Mouse (Mus musculus) heart, adult 8-10 months (tissue): ENCODE measurements around the gene Fsip1. TPM values are rescaled to one million over a fixed set of nuclear protein-coding genes. Genes with fewer than 3 reads are reported as not detected.

Experiments
- DNase-seq: peaks from one replicate; pipeline ENCODE4 v3.0.0; 2022; ENCODE audit warnings: low spot score
- microRNA-seq: library from miRNA; unstranded; fragments of <30 nt; microRNA quantifications from one replicate; pipeline ENCODE4 v1.2.0, GENCODE M21; 2022
- total RNA-seq, 4 experiments: library from RNA; stranded (reverse); gene quantifications; 2 replicates each; pipeline ENCODE4 v1.2.4; 2022

The Fsip1 gene
- total RNA-seq, 4 experiments from 2014 or later: not detected

DNA sequence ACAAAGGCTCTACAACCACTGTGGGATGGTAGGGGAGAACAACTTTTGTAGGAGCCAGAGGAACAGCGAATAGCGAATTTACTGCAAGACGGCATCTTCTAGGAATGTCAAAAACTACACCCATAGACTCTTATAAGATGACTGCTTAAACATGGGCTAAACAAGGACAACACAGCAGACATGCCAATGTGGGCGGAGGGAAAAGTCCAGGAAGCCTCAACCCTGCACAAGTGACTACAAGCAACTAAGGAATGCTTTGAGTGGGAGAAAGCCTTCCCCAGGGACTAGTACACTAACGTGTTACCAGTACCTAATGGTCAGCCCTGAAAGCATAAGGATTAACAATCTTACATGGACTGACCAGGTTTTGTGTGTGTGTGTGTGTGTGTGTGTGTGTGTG lies 165.5 kb downstream of the Fsip1 start:
- DNase-seq: no peak

DNA sequence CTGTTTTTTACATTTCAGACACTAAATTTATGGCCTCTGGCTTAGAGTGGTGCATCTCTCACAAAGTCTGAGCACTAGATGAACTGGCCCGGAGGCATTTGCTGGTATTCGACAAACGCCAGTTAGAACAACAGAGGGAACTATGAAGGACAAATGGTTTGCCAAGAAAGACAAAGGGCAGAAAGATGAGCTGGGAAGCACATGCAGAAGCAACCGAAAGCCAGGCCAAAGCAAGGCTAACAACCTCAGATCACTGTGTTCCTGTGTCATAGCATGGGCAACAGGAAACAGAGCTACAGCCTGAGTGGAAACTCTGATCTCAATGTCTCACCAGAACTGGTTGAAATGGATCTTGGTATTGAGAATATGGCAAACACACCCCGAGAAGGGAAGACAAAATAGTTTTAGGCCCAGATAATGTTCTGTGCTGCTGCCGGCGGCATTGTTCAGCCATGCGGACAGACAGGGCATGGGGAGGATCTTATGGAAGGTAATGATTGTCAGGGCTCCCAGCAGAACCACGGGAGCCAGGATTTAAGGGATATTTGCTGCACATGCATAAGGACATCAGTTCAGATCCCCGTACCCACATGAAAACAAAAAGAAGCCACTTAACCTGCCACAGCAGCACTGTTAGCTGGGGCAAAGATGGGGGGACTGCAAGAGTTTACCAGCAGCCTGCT lies 169.6 kb downstream of the Fsip1 start:
- DNase-seq: no peak

DNA sequence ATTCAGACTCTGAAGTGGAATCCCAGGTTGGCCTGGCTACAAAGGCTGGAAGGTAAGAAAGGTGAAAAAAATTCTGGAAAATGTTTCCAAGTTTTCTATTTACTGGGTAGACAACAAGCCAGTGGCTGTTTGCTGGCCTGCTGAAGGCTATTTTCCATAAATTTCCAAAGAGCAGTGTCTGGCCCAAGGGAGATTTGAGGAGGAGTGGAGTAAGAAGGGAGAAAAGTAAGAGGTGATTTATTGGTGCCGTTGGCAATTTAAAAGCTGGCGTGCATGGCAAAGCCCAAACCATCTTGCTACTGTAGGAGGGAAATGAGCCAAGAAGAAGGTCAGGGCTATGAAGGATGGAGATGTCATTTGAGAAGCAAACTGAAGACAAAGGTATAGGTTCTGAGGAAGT lies 171.1 kb downstream of the Fsip1 start:
- no peak for DNase-seq

DNA sequence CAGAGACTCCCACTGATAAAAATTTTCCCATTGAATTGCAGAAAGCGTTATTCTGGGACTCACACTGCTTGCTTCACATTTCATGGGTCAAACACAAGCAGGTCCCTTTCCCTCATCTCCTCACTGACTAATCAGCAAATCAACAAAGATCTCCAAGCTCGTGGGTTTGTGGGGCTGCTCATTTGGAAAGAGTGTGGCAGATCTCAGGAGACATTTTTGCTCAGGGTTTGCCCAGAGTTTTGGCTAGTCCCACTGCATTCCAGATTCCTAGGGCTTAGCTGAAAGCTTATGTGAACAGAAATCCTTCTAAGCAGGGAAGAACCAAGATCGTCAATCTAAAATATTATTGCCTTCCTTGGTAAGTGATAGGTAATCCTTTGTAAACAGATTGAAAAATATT lies 172.1 kb downstream of the Fsip1 start:
- no peak for DNase-seq

DNA sequence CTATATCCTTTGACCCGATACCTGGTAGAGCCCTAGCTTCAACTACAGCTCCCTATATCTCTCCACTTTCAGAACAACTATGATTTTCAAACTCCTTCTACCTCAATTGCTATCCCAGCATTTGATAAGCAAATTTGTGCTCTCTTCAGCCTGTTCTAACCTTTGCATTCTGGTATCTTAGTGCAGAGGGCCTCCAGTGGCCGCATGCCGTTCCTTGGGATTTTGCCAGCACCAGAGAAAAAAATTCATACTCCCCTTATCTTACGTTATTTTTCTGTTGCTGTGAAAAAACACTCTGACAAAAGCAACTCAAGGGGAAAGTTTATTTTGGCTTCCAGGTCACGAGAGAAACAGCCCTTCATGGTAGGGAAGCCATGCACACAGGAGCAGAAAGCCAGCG lies 173.1 kb downstream of the Fsip1 start:
- DNase-seq: peak; percentile 19

DNA sequence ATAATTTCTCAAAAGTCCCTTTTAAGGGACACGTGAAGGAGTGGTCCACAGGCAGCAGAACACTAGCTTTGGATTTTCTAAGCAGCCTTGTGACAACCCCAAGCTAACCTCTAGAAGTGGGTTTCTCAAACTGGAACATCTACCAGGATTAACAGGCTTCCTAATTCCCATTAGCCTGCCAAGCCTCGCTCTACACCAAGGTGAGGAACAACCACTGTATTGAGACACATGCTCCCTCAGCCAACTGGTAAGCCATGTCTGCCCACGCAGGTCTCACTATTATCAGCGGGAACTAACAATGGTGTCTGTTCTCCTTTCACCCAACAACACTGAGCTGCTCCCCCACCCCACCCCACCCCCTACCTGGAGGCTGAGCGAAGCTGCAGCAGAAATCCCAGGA lies 175.2 kb downstream of the Fsip1 start:
- no peak for DNase-seq

Small RNA genes within 50 kb of the gene (microRNA-seq; reads per million reads assigned to microRNA genes)
- not detected for gene Gm22800

Other genes with a start within 250 kb of the Fsip1 start
- 10 to 100 TPM in 2 of 4 experiments, 1 to 10 TPM in 2; 8.2 to 44.4 (median 9.2) TPM for gene Thbs1, start 145.1 kb downstream of the Fsip1 start, total RNA-seq
- under 1 TPM in 2 of 4 experiments, not detected in 2; 0.08 to 0.11 TPM for gene Gpr176, start 116.5 kb upstream of the Fsip1 start, total RNA-seq
- 1 to 10 TPM; 4.7 to 6.0 (median 5.6) TPM for gene Eif2ak4, start 131.7 kb upstream of the Fsip1 start, total RNA-seq
- 100 to 1,000 TPM; 124 to 135 (median 133) TPM for gene Srp14, start 222.7 kb upstream of the Fsip1 start, total RNA-seq